Mouse (Mus musculus) ES-E14 (cell line): Measurements from ENCODE around the gene Rimklb. TPM values are rescaled to one million over a fixed set of nuclear protein-coding genes. Genes with fewer than 3 reads are reported as not detected.

Source experiments
- DNase-seq: peaks from one replicate; pipeline ENCODE4 v3.0.0-alpha.2; 2013; ENCODE audit warnings: low read depth, low spot score
- H3K27ac ChIP-seq: 2 replicates; pipeline ENCODE4 v1.5.1; 2012; ENCODE audit warnings: low read depth, mild to moderate bottlenecking, low read length, moderate library complexity, mixed read lengths; ENCODE audit not compliant: poor library complexity, insufficient read depth, severe bottlenecking
- H3K36me3 ChIP-seq: 2 replicates; pipeline ENCODE4 v1.6.1; 2012; ENCODE audit warnings: mild to moderate bottlenecking, low read length, moderate library complexity, mixed read lengths; ENCODE audit not compliant: control insufficient read depth, poor library complexity, insufficient read depth, severe bottlenecking
- H3K4me1 ChIP-seq, 2 experiments: fragments of 150-350 bp in 1 of 2; sonication (generic) in 1 of 2; 2 replicates each; pipeline ENCODE4 v1.6.1; 2012; ENCODE audit warnings: low read length in 2 of 2, mild to moderate bottlenecking in 1 of 2, mixed read lengths in 1 of 2; ENCODE audit not compliant: control insufficient read depth in 2 of 2, insufficient read depth in 2 of 2, poor library complexity in 1 of 2
- H3K4me3 ChIP-seq, 2 experiments: fragments of 150-350 bp in 1 of 2; sonication (generic) in 1 of 2; 2 replicates each; pipeline ENCODE4 v1.5.1; 2012; ENCODE audit warnings: low read length in 2 of 2, low read depth in 1 of 2, mild to moderate bottlenecking in 1 of 2, mixed read lengths in 1 of 2; ENCODE audit not compliant: insufficient read depth in 1 of 2, poor library complexity in 1 of 2, severe bottlenecking in 1 of 2
- H3K9ac ChIP-seq: 2 replicates; pipeline ENCODE4 v1.6.1; 2012; ENCODE audit warnings: low read depth, mild to moderate bottlenecking, low read length, mixed read lengths; ENCODE audit not compliant: poor library complexity, insufficient read depth, severe bottlenecking
- H3K9me3 ChIP-seq: fragments of 150-350 bp; sonication (generic); 2 replicates; pipeline ENCODE4 v1.6.1; 2012; ENCODE audit warnings: low read depth, mild to moderate bottlenecking, low read length; ENCODE audit not compliant: control insufficient read depth, insufficient read depth
- CHD2 ChIP-seq: IDR thresholded peaks from 2 replicates; pipeline ENCODE4 v1.6.1; 2014; ENCODE audit warnings: mild to moderate bottlenecking, low read depth, low read length, inconsistent platforms
- HCFC1 ChIP-seq: IDR thresholded peaks from 2 replicates; pipeline ENCODE4 v1.6.1; 2012; ENCODE audit warnings: low read length, inconsistent platforms, borderline replicate concordance; ENCODE audit not compliant: insufficient read depth
- MAFK ChIP-seq: IDR thresholded peaks from 2 replicates; pipeline ENCODE4 v1.6.1; 2014; ENCODE audit warnings: mild to moderate bottlenecking, low read depth, low read length, inconsistent platforms; ENCODE audit not compliant: insufficient read depth
- ZC3H11A ChIP-seq: IDR thresholded peaks from 2 replicates; pipeline ENCODE4 v1.6.1; 2012; ENCODE audit warnings: low read depth, mild to moderate bottlenecking, inconsistent platforms, low read length, borderline replicate concordance
- ZNF384 ChIP-seq: IDR thresholded peaks from 2 replicates; pipeline ENCODE4 v1.6.1; 2012; ENCODE audit warnings: low read depth, low read length, inconsistent platforms
- in situ Hi-C, 2 experiments: fragments of 600-800 bp; cut with MboI; formaldehyde crosslinking; loops; one replicate each; pipeline ENCODE4 v1.15.1; 2025; ENCODE audit warnings: low sequenced_read_pairs in 2 of 2, inconsistent platforms in 1 of 2; ENCODE audit not compliant: unreplicated experiment in 2 of 2
- total RNA-seq: library from RNA; depleted of rRNA; stranded (reverse); fragments of 300-350 nt; gene quantifications from 2 replicates; pipeline ENCODE4 v1.2.3, GENCODE M21; 2012; rRNA removed

Gene Rimklb
- total RNA-seq, 1 experiment = 36.3 TPM

DNA sequence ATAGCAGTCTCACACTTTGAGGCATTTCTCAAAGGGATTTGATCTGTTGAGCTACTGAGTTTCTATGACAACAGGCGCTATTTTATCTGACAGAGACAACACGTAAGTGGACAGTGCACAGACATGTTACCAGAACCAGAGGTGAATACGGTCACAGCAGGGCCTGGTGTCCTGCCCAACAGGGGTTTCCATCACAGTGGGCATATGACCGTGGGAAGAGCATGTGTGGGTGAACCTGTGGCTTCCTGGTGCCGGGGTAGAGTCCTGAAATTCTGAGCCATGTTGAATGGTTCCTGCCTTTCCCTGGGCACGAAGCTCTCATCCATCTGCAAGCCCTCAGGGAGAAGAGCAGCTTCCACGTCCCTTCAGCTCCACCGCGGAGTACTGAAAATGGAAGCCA, 98.3 kb downstream of the Rimklb start:
- H3K4me3 ChIP-seq = no peak overlapping the region
- H3K36me3 ChIP-seq = no peaks in the 10 kb centered on the region
- in situ Hi-C loops = no loop called here
- no peak overlapping the region for H3K9ac ChIP-seq
- H3K9me3 ChIP-seq = no peaks in the 10 kb centered on the region
- DNase-seq = no peak
- no peak for TF ChIP-seq ZNF384
- no peak for TF ChIP-seq CHD2
- TF ChIP-seq ZC3H11A = no peak
- TF ChIP-seq HCFC1 = no peak
- TF ChIP-seq MAFK = no peak
- no peaks in the 10 kb centered on the region for H3K4me1 ChIP-seq
- no peak overlapping the region for H3K27ac ChIP-seq

Other genes with a start within 250 kb of the Rimklb start
- gene Klrg1, start 215.9 kb downstream of the Rimklb start, total RNA-seq = not detected in 2 replicates
- gene M6pr, start 190.0 kb downstream of the Rimklb start, total RNA-seq = 297 and 332 TPM in 2 replicates
- gene Phc1, start 158.2 kb downstream of the Rimklb start, total RNA-seq = 169 and 238 TPM in 2 replicates
- 7.1 and 8.7 TPM in 2 replicates for gene Mfap5, start 7.1 kb upstream of the Rimklb start, total RNA-seq
- gene Aicda, start 55.0 kb upstream of the Rimklb start, total RNA-seq = 0.32 and 0.76 TPM in 2 replicates
- 5.9 and 8.8 TPM in 2 replicates for gene Apobec1, start 103.7 kb upstream of the Rimklb start, total RNA-seq
- gene Gdf3, start 111.3 kb upstream of the Rimklb start, total RNA-seq = 155 and 219 TPM in 2 replicates
- 19.2 and 19.6 TPM in 2 replicates for gene Dppa3, start 127.6 kb upstream of the Rimklb start, total RNA-seq
- 89.3 and 138 TPM in 2 replicates for gene Nanog, start 208.7 kb upstream of the Rimklb start, total RNA-seq